Mouse (Mus musculus): ENCODE results near the gene 2610028H24Rik.

Gene 2610028H24Rik

GRCm38 (mm10) chr10:76489205-76489604 lies 40.3 kb downstream of the 2610028H24Rik start:
- no peak for DNase-seq (ENCODE audit: low spot score in 2 of 2)

- DNase-seq (ENCODE audit: low spot score in 2 of 2), result no peak
Observed at GRCm38 (mm10) chr10:76493527-76493926, 44.6 kb downstream of the 2610028H24Rik start.

- no peak for DNase-seq (ENCODE audit: low spot score in 2 of 2)
Observed at GRCm38 (mm10) chr10:76495501-76495900, 46.6 kb downstream of the 2610028H24Rik start.

GRCm38 (mm10) chr10:76496366-76496765 lies 47.5 kb downstream of the 2610028H24Rik start:
- DNase-seq (ENCODE audit: low spot score in 2 of 2), result no peak

- no peak for DNase-seq (ENCODE audit: low spot score in 2 of 2)
Observed at GRCm38 (mm10) chr10:76497522-76497921, 48.6 kb downstream of the 2610028H24Rik start.

- DNase-seq (ENCODE audit: low spot score in 2 of 2), result no peak
Observed at GRCm38 (mm10) chr10:76504271-76504943, 55.5 kb downstream of the 2610028H24Rik start.

GRCm38 (mm10) chr10:76505865-76506264 lies 57.0 kb downstream of the 2610028H24Rik start:
- DNase-seq (ENCODE audit: low spot score in 2 of 2), result no peak

All from cerebellum, postnatal 4 days (tissue).